Mouse (Mus musculus) embryonic facial prominence, embryonic 10.5 days (tissue): ENCODE data around the gene Otulinl. TPM values are rescaled to one million over a fixed set of nuclear protein-coding genes. Genes with fewer than 3 reads are reported as not detected.
"Not testable (repeated sequence)": the region's sequence is repeated elsewhere in the genome, so short reads cannot be mapped to it uniquely, and the experiment has no call there.

Source experiments
- DNase-seq: peaks from one replicate; pipeline ENCODE4 v3.0.0-alpha.2; 2017; ENCODE audit warnings: low spot score
- H3K27ac ChIP-seq: fragments of 300-500 bp; sonication (generic); replicated peaks from 2 replicates; pipeline ENCODE4 v1.5.1; 2016; ENCODE audit warnings: mild to moderate bottlenecking
- H3K27me3 ChIP-seq: fragments of 300-500 bp; sonication (generic); replicated peaks from 2 replicates; pipeline ENCODE4 v1.6.1; 2016; ENCODE audit warnings: low read depth, mild to moderate bottlenecking; ENCODE audit not compliant: poor library complexity, severe bottlenecking
- H3K36me3 ChIP-seq: fragments of 300-500 bp; sonication (generic); replicated peaks from 2 replicates; pipeline ENCODE4 v1.6.1; 2016; ENCODE audit warnings: mild to moderate bottlenecking, moderate library complexity
- H3K4me1 ChIP-seq: fragments of 300-500 bp; sonication (generic); 2 replicates; pipeline ENCODE4 v1.6.1; 2016
- H3K4me3 ChIP-seq: fragments of 300-500 bp; sonication (generic); 2 replicates; pipeline ENCODE4 v1.5.1; 2016; ENCODE audit warnings: mild to moderate bottlenecking, moderate library complexity
- H3K9me3 ChIP-seq: fragments of 300-500 bp; sonication (generic); 2 replicates; pipeline ENCODE4 v1.6.1; 2016; ENCODE audit warnings: mild to moderate bottlenecking
- WGBS: fragments of 180-500 bp; shearing (Covaris S2); methylation state at CpG from one replicate; pipeline ENCODE4 v1.1.7; 2016; 5-methylcytosine and 5-hydroxymethylcytosine counted together
- polyA plus RNA-seq: library from polyadenylated mRNA; unstranded; fragments of >200 nt; fragmentation: Nextera tagmentation; extraction: Ambion mirVana; gene quantifications from 2 replicates; pipeline ENCODE4 v1.2.1, GENCODE M21; 2016

Otulinl gene
- 6.8 and 7.9 TPM in 2 replicates for polyA plus RNA-seq

GRCm38 (mm10) chr15:27681419-27682187 is at the start of gene Otulinl:
Otulinl (minus strand) TSS chr15:27681579.
- Histone ChIP-seq H3K27ac (peak within 1 kb of the TSS; percentile 71), H3K4me1 (peaks cover 32% of the 10 kb centered on the region)

GRCm38 (mm10) chr15:27726228-27726627 is 44.8 kb upstream of the Otulinl start:
- Histone ChIP-seq H3K4me3 (no peak overlapping the region), H3K4me1 (peaks cover 11% of the 10 kb centered on the region; the same call in 1 of the 2 replicates), H3K36me3 (peaks cover 11% of the 10 kb centered on the region), H3K27ac (no peak overlapping the region), H3K9me3 (no peaks in the 10 kb centered on the region), H3K27me3 (no peaks in the 10 kb centered on the region)
- DNase-seq, result no peak
- WGBS, result 82% methylated on average over 6 of the region's 6 CpGs

More at GRCm38 (mm10) chr15:27681419-27682187, at the start of gene Otulinl:
- H3K9me3 ChIP-seq, result no peaks in the 10 kb centered on the region
- H3K36me3 ChIP-seq, result no peaks in the 10 kb centered on the region
- peaks cover 22% of the 10 kb centered on the region for H3K27me3 ChIP-seq
- WGBS, result 2% methylated on average over 59 of the region's 59 CpGs
- peak; percentile 94 for DNase-seq
- peak within 1 kb of the TSS; percentile 65 for H3K4me3 ChIP-seq

GRCm38 (mm10) chr15:27724796-27725680 is 43.7 kb upstream of the Otulinl start:
- Histone ChIP-seq H3K4me3 (no peak overlapping the region), H3K27me3 (no peaks in the 10 kb centered on the region), H3K9me3 (no peaks in the 10 kb centered on the region), H3K4me1 (peaks cover 11% of the 10 kb centered on the region; the same call in 1 of the 2 replicates), H3K36me3 (peaks cover 2% of the 10 kb centered on the region), H3K27ac (0 out of 2 replicates have a peak overlapping the region, but pooled peaks have one; percentile 12)
- WGBS, result 77% methylated on average over 9 of the region's 9 CpGs
- DNase-seq, result no peak

- DNase-seq, result no peak
- H3K4me1 ChIP-seq, result peaks cover 11% of the 10 kb centered on the region; the same call in 1 of the 2 replicates
- no peak overlapping the region for H3K4me3 ChIP-seq
- H3K36me3 ChIP-seq, result no peaks in the 10 kb centered on the region
- H3K27me3 ChIP-seq, result no peaks in the 10 kb centered on the region
- WGBS, result 79% methylated on average over 6 of the region's 6 CpGs
- H3K27ac ChIP-seq, result 0 out of 2 replicates have a peak overlapping the region, but pooled peaks have one; percentile 12
- H3K9me3 ChIP-seq, result no peaks in the 10 kb centered on the region
These were observed 42.9 kb upstream of the Otulinl start for GRCm38 (mm10) chr15:27724298-27724697.

- Histone ChIP-seq H3K4me1 (peaks cover 12% of the 10 kb centered on the region; the same call in 1 of the 2 replicates), H3K27ac (no peak overlapping the region), H3K4me3 (no peak overlapping the region), H3K27me3 (no peaks in the 10 kb centered on the region), H3K9me3 (no peaks in the 10 kb centered on the region), H3K36me3 (no peaks in the 10 kb centered on the region)
- 67% methylated on average over 6 of the region's 6 CpGs for WGBS
- no peak for DNase-seq
These were observed 42.4 kb upstream of the Otulinl start for GRCm38 (mm10) chr15:27723746-27724145.

- H3K27me3 ChIP-seq, H3K36me3 ChIP-seq, H3K4me3 ChIP-seq, H3K27ac ChIP-seq, H3K9me3 ChIP-seq, DNase-seq: not testable (repeated sequence)
- peaks cover 14% of the 10 kb centered on the region; the same call in 1 of the 2 replicates for H3K4me1 ChIP-seq
- WGBS, result 93% methylated on average over 8 of the region's 8 CpGs
These were observed 38.9 kb upstream of the Otulinl start for GRCm38 (mm10) chr15:27720297-27720696.

GRCm38 (mm10) chr15:27718668-27719067 is 37.3 kb upstream of the Otulinl start:
- H3K36me3 ChIP-seq, result no peaks in the 10 kb centered on the region
- no peak overlapping the region for H3K27ac ChIP-seq
- no peak overlapping the region for H3K4me3 ChIP-seq
- no peaks in the 10 kb centered on the region for H3K27me3 ChIP-seq
- 76% methylated on average over 7 of the region's 7 CpGs for WGBS
- no peaks in the 10 kb centered on the region for H3K9me3 ChIP-seq
- H3K4me1 ChIP-seq, result 0 out of 2 replicates have a peak, but pooled peaks cover 3% of the 10 kb centered on the region
- no peak for DNase-seq

GRCm38 (mm10) chr15:27715331-27715730 is 34.0 kb upstream of the Otulinl start:
- no peak overlapping the region for H3K4me3 ChIP-seq
- no peak for DNase-seq
- H3K4me1 ChIP-seq, result 0 out of 2 replicates have a peak, but pooled peaks cover 3% of the 10 kb centered on the region
- no peaks in the 10 kb centered on the region for H3K27me3 ChIP-seq
- H3K9me3 ChIP-seq, result no peaks in the 10 kb centered on the region
- H3K36me3 ChIP-seq, result no peaks in the 10 kb centered on the region
- WGBS, result 24% methylated on average over 3 of the region's 3 CpGs
- no peak overlapping the region for H3K27ac ChIP-seq

GRCm38 (mm10) chr15:27710698-27711097 is 29.3 kb upstream of the Otulinl start:
- no peaks in the 10 kb centered on the region for H3K36me3 ChIP-seq
- no peak for DNase-seq
- no peaks in the 10 kb centered on the region for H3K4me1 ChIP-seq
- H3K9me3 ChIP-seq, result no peaks in the 10 kb centered on the region
- H3K4me3 ChIP-seq, result no peak overlapping the region
- WGBS, result 90% methylated on average over 9 of the region's 9 CpGs
- no peaks in the 10 kb centered on the region for H3K27me3 ChIP-seq
- no peak overlapping the region for H3K27ac ChIP-seq

GRCm38 (mm10) chr15:27708968-27709612 is 27.7 kb upstream of the Otulinl start:
- Histone ChIP-seq H3K27me3 (no peaks in the 10 kb centered on the region), H3K4me3 (no peak overlapping the region), H3K27ac (no peak overlapping the region), H3K9me3 (no peaks in the 10 kb centered on the region), H3K4me1 (no peaks in the 10 kb centered on the region), H3K36me3 (no peaks in the 10 kb centered on the region)
- no peak for DNase-seq
- WGBS, result 90% methylated on average over 7 of the region's 7 CpGs

- Histone ChIP-seq H3K27ac (no peak overlapping the region), H3K9me3 (no peaks in the 10 kb centered on the region), H3K36me3 (no peaks in the 10 kb centered on the region), H3K27me3 (no peaks in the 10 kb centered on the region), H3K4me3 (no peak overlapping the region), H3K4me1 (no peaks in the 10 kb centered on the region; the same call in 1 of the 2 replicates)
- WGBS, result 77% methylated on average over 3 of the region's 3 CpGs
- no peak for DNase-seq
These were observed 27.1 kb upstream of the Otulinl start for GRCm38 (mm10) chr15:27708499-27708898.

GRCm38 (mm10) chr15:27702972-27703313 is 21.6 kb upstream of the Otulinl start:
- Histone ChIP-seq H3K4me3 (no peak overlapping the region), H3K27me3 (no peaks in the 10 kb centered on the region), H3K27ac (peak overlapping the region; percentile 61), H3K36me3 (no peaks in the 10 kb centered on the region), H3K4me1 (peaks cover 16% of the 10 kb centered on the region), H3K9me3 (no peaks in the 10 kb centered on the region)
- DNase-seq, result no peak
- 6% methylated on average over 1 of the region's 1 CpGs for WGBS
